Mouse (Mus musculus): ENCODE measurements around the gene Paxx. TPM values are rescaled to one million over a fixed set of nuclear protein-coding genes. Genes with fewer than 3 reads are reported as not detected.

Paxx gene
- polyA plus RNA-seq, 1 experiment from 2014 or later: 39.1 TPM

- peak overlapping the region; percentile 12; the same call in 1 of the 2 replicates for H3K9ac ChIP-seq
- H3K27ac ChIP-seq: no peak overlapping the region
- H3K4me3 ChIP-seq (replicated peaks): no peak overlapping the region
- H3K27me3 ChIP-seq: no peaks in the 10 kb centered on the region; the same call in 1 of the 2 replicates
- peaks cover 19% of the 10 kb centered on the region for H3K4me1 ChIP-seq
- no peaks in the 10 kb centered on the region for H3K9me3 ChIP-seq
- ATAC-seq (ENCODE audit: low FRiP score): no peak
- WGBS: 85% methylated on average over 9 of the region's 9 CpGs
- H3K4me2 ChIP-seq: no peak overlapping the region
- peaks cover 14% of the 10 kb centered on the region for H3K36me3 ChIP-seq (replicated peaks)
Observed at GRCm38 (mm10) chr2:25457022-25457896, 3.6 kb downstream of the Paxx start.

- WGBS: 64% methylated on average over 14 of the region's 14 CpGs
- Histone ChIP-seq H3K9ac (peak within 1 kb of the TSS; percentile 12; the same call in 1 of the 2 replicates), H3K27me3 (no peaks in the 10 kb centered on the region; the same call in 1 of the 2 replicates), H3K36me3 (replicated peaks) (peaks cover 14% of the 10 kb centered on the region), H3K9me3 (no peaks in the 10 kb centered on the region), H3K4me2 (no peak within 1 kb of the TSS), H3K27ac (no peak within 1 kb of the TSS), H3K4me1 (peaks cover 16% of the 10 kb centered on the region), H3K4me3 (replicated peaks) (no peak within 1 kb of the TSS)
- ATAC-seq (ENCODE audit: low FRiP score): no peak
Observed at GRCm38 (mm10) chr2:25456205-25456953, 4.5 kb downstream of the Paxx start, which contains the start of gene Clic3. Gene Clic3 (plus strand): TSS chr2:25456838.

GRCm38 (mm10) chr2:25452951-25453350, 7.9 kb downstream of the Paxx start:
- 61% methylated on average over 1 of the region's 1 CpGs for WGBS
- Histone ChIP-seq H3K36me3 (replicated peaks) (peaks cover 3% of the 10 kb centered on the region), H3K9me3 (no peaks in the 10 kb centered on the region), H3K4me2 (no peak overlapping the region), H3K27me3 (no peaks in the 10 kb centered on the region; the same call in 1 of the 2 replicates), H3K4me1 (no peaks in the 10 kb centered on the region), H3K9ac (no peak overlapping the region), H3K27ac (no peak overlapping the region), H3K4me3 (replicated peaks) (no peak overlapping the region)
- ATAC-seq (ENCODE audit: low FRiP score): no peak

GRCm38 (mm10) chr2:25450853-25451647, 9.8 kb downstream of the Paxx start:
- WGBS: 84% methylated on average over 8 of the region's 8 CpGs
- peaks cover 22% of the 10 kb centered on the region for H3K36me3 ChIP-seq (replicated peaks)
- no peaks in the 10 kb centered on the region for H3K4me1 ChIP-seq
- no peak overlapping the region for H3K27ac ChIP-seq
- H3K27me3 ChIP-seq: no peaks in the 10 kb centered on the region
- no peak overlapping the region for H3K4me3 ChIP-seq (replicated peaks)
- no peak overlapping the region for H3K9ac ChIP-seq
- H3K4me2 ChIP-seq: no peak overlapping the region
- no peaks in the 10 kb centered on the region for H3K9me3 ChIP-seq
- ATAC-seq (ENCODE audit: low FRiP score): no peak

GRCm38 (mm10) chr2:25442682-25443081, 18.2 kb downstream of the Paxx start:
- no peaks in the 10 kb centered on the region for H3K4me1 ChIP-seq
- no peak overlapping the region for H3K27ac ChIP-seq
- H3K9me3 ChIP-seq: no peaks in the 10 kb centered on the region
- no peak for ATAC-seq (ENCODE audit: low FRiP score)
- no peak overlapping the region for H3K9ac ChIP-seq
- H3K4me2 ChIP-seq: no peak overlapping the region
- H3K36me3 ChIP-seq (replicated peaks): peaks cover 95% of the 10 kb centered on the region
- 97% methylated on average over 14 of the region's 14 CpGs for WGBS
- H3K27me3 ChIP-seq: no peaks in the 10 kb centered on the region
- H3K4me3 ChIP-seq (replicated peaks): no peak overlapping the region

- H3K9me3 ChIP-seq: no peaks in the 10 kb centered on the region
- H3K9ac ChIP-seq: no peak overlapping the region
- H3K27ac ChIP-seq: no peak overlapping the region
- H3K4me1 ChIP-seq: no peaks in the 10 kb centered on the region
- H3K36me3 ChIP-seq (replicated peaks): peaks cover 94% of the 10 kb centered on the region
- 90% methylated on average over 20 of the region's 20 CpGs for WGBS
- H3K4me3 ChIP-seq (replicated peaks): no peak overlapping the region
- ATAC-seq (ENCODE audit: low FRiP score): no peak
- H3K4me2 ChIP-seq: no peak overlapping the region
- no peaks in the 10 kb centered on the region for H3K27me3 ChIP-seq
Observed at GRCm38 (mm10) chr2:25441067-25441466, 19.8 kb downstream of the Paxx start.

GRCm38 (mm10) chr2:25436286-25436820, 24.5 kb downstream of the Paxx start:
- H3K4me1 ChIP-seq: no peaks in the 10 kb centered on the region
- no peaks in the 10 kb centered on the region for H3K9me3 ChIP-seq
- H3K36me3 ChIP-seq (replicated peaks): peaks cover 59% of the 10 kb centered on the region
- no peak overlapping the region for H3K4me2 ChIP-seq
- no peak overlapping the region for H3K27ac ChIP-seq
- WGBS: 94% methylated on average over 10 of the region's 10 CpGs
- no peak for ATAC-seq (ENCODE audit: low FRiP score)
- no peaks in the 10 kb centered on the region for H3K27me3 ChIP-seq
- no peak overlapping the region for H3K9ac ChIP-seq
- no peak overlapping the region for H3K4me3 ChIP-seq (replicated peaks)

GRCm38 (mm10) chr2:25434292-25434691, 26.6 kb downstream of the Paxx start:
- WGBS: 85% methylated on average over 8 of the region's 8 CpGs
- H3K4me2 ChIP-seq: no peak overlapping the region
- no peaks in the 10 kb centered on the region for H3K9me3 ChIP-seq
- no peak for ATAC-seq (ENCODE audit: low FRiP score)
- H3K4me3 ChIP-seq (replicated peaks): no peak overlapping the region
- H3K36me3 ChIP-seq (replicated peaks): peaks cover 42% of the 10 kb centered on the region
- peaks cover 17% of the 10 kb centered on the region for H3K4me1 ChIP-seq
- peaks cover 13% of the 10 kb centered on the region; the same call in 1 of the 2 replicates for H3K27me3 ChIP-seq
- no peak overlapping the region for H3K27ac ChIP-seq
- no peak overlapping the region for H3K9ac ChIP-seq

- WGBS: 90% methylated on average over 17 of the region's 17 CpGs
- Histone ChIP-seq H3K4me1 (peaks cover 22% of the 10 kb centered on the region), H3K9ac (no peak overlapping the region), H3K4me2 (no peak overlapping the region), H3K36me3 (replicated peaks) (peaks cover 30% of the 10 kb centered on the region), H3K27ac (no peak overlapping the region), H3K4me3 (replicated peaks) (no peak overlapping the region), H3K9me3 (no peaks in the 10 kb centered on the region), H3K27me3 (peaks cover 15% of the 10 kb centered on the region; the same call in 1 of the 2 replicates)
- no peak for ATAC-seq (ENCODE audit: low FRiP score)
Observed at GRCm38 (mm10) chr2:25433101-25433500, 27.8 kb downstream of the Paxx start.

GRCm38 (mm10) chr2:25432326-25433098, 28.4 kb downstream of the Paxx start:
- ATAC-seq (ENCODE audit: low FRiP score): no peak
- peaks cover 15% of the 10 kb centered on the region; the same call in 1 of the 2 replicates for H3K27me3 ChIP-seq

GRCm38 (mm10) chr2:25431308-25431855, 29.5 kb downstream of the Paxx start:
- Histone ChIP-seq H3K36me3 (replicated peaks) (peaks cover 14% of the 10 kb centered on the region), H3K4me1 (peaks cover 22% of the 10 kb centered on the region), H3K4me2 (no peak overlapping the region), H3K27ac (no peak overlapping the region; the same call in 1 of the 2 replicates), H3K9ac (no peak overlapping the region), H3K27me3 (peaks cover 18% of the 10 kb centered on the region; the same call in 1 of the 2 replicates), H3K4me3 (replicated peaks) (no peak overlapping the region), H3K9me3 (no peaks in the 10 kb centered on the region)
- ATAC-seq (ENCODE audit: low FRiP score): no peak
- WGBS: 74% methylated on average over 6 of the region's 6 CpGs

More at GRCm38 (mm10) chr2:25432326-25433098, 28.4 kb downstream of the Paxx start:
- no peak overlapping the region for H3K4me3 ChIP-seq (replicated peaks)
- H3K4me2 ChIP-seq: no peak overlapping the region
- H3K36me3 ChIP-seq (replicated peaks): peaks cover 25% of the 10 kb centered on the region
- no peaks in the 10 kb centered on the region for H3K9me3 ChIP-seq
- H3K9ac ChIP-seq: no peak overlapping the region
- H3K27ac ChIP-seq: no peak overlapping the region
- peaks cover 22% of the 10 kb centered on the region for H3K4me1 ChIP-seq
- 81% methylated on average over 11 of the region's 11 CpGs for WGBS

All from forebrain, embryonic 12.5 days (tissue).